Mouse (Mus musculus): ENCODE measurements around the gene Tsku. TPM values are rescaled to one million over a fixed set of nuclear protein-coding genes. Genes with fewer than 3 reads are reported as not detected.

Gene Tsku
- polyA plus RNA-seq (2016; fragmentation: Nextera tagmentation; extraction: Ambion mirVana) = 7.7 and 10.0 TPM in 2 replicates

GRCm38 (mm10) chr7:98361063-98361652 is at the start of gene Tsku:
TSS of gene Tsku (minus strand) at chr7:98361328.
- H3K9me3 ChIP-seq (replicated peaks) = peaks cover 4% of the 10 kb centered on the region; the same call in 1 of the 2 replicates
- peak within 1 kb of the TSS; percentile 95 for H3K27ac ChIP-seq (replicated peaks)
- DNase-seq (ENCODE audit: low spot score) = peak; percentile 97
- WGBS = under 1% methylated on average over 52 of the region's 52 CpGs
- H3K4me1 ChIP-seq = peaks cover 52% of the 10 kb centered on the region
- peak within 1 kb of the TSS; percentile 86 for H3K4me3 ChIP-seq
- no peaks in the 10 kb centered on the region for H3K27me3 ChIP-seq (ENCODE audit: low read depth, poor library complexity, severe bottlenecking)
- H3K36me3 ChIP-seq = no peaks in the 10 kb centered on the region; the same call in 1 of the 2 replicates

DNA sequence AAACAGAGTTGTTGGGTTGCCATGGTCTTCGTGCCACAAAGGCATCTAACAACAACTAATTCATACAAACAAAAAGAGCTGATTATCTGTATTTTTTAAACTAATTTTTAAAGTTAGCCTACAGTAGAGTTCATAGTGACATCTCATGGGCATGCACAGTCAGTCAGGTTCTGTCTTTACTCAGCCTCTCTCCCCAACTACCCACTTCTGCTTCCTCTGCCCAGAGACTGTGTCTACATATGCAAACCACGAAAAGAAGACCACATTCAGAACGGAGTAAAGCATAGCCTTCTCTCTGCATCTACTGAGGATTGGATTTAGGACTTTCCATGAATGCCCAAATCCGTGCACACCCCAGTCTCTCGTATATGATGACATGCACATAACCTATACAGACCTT is 46.5 kb upstream of the Tsku start:
- no peak overlapping the region for H3K27ac ChIP-seq (replicated peaks)
- DNase-seq (ENCODE audit: low spot score) = no peak
- no peaks in the 10 kb centered on the region for H3K27me3 ChIP-seq (ENCODE audit: low read depth, poor library complexity, severe bottlenecking)
- 89% methylated on average over 5 of the region's 5 CpGs for WGBS
- H3K4me3 ChIP-seq = no peak overlapping the region
- H3K4me1 ChIP-seq = peaks cover 12% of the 10 kb centered on the region; the same call in 1 of the 2 replicates
- no peaks in the 10 kb centered on the region for H3K36me3 ChIP-seq
- H3K9me3 ChIP-seq (replicated peaks) = no peaks in the 10 kb centered on the region

GRCm38 (mm10) chr7:98403996-98404395 is 42.9 kb upstream of the Tsku start:
- no peaks in the 10 kb centered on the region for H3K27me3 ChIP-seq (ENCODE audit: low read depth, poor library complexity, severe bottlenecking)
- H3K36me3 ChIP-seq = no peaks in the 10 kb centered on the region
- no peaks in the 10 kb centered on the region for H3K9me3 ChIP-seq (replicated peaks)
- no peak overlapping the region for H3K27ac ChIP-seq (replicated peaks)
- 86% methylated on average over 4 of the region's 4 CpGs for WGBS
- peaks cover 12% of the 10 kb centered on the region; the same call in 1 of the 2 replicates for H3K4me1 ChIP-seq
- no peak overlapping the region for H3K4me3 ChIP-seq
- no peak for DNase-seq (ENCODE audit: low spot score)

- DNase-seq (ENCODE audit: low spot score) = no peak
- H3K36me3 ChIP-seq = no peaks in the 10 kb centered on the region
- no peaks in the 10 kb centered on the region for H3K9me3 ChIP-seq (replicated peaks)
- 68% methylated on average over 15 of the region's 15 CpGs for WGBS
- peaks cover 12% of the 10 kb centered on the region; the same call in 1 of the 2 replicates for H3K4me1 ChIP-seq
- H3K27ac ChIP-seq (replicated peaks) = no peak overlapping the region
- H3K4me3 ChIP-seq = no peak overlapping the region
- H3K27me3 ChIP-seq (ENCODE audit: low read depth, poor library complexity, severe bottlenecking) = no peaks in the 10 kb centered on the region
These were observed 41.8 kb upstream of the Tsku start for GRCm38 (mm10) chr7:98402582-98403574.

DNA sequence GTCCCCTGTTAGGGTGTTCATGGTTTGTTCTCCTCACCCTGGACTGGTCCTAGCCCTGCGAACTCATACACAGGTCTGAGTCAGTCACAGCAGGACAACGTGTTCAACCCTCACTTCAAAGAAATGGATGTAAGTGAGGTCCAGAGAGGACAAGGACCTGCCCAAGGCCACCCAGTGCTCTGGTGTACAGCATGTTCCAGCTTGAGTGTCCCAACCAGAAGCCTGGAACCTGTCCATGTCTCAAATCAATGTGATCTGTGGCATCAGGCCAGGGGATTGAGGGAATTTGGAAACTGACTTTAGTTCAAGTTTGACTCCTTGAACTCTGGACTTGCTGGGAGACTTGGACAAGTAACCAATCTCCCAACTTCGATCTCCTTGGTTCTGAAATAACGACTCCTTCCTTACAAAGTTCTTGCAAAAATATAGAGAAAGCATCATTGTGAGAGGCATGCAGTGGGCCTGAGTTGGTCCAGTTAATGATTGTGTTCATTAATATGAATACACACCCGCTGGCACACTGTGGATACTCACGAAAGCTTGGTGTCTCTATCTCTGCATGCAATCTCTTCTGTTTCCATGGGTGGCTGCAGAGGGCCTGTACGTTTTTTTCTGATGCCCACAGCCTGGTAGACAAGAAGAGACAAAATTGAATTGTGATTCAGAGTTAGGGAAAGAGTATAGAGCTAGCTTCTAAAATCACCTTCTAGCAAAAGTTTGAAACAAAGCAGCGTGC is 31.5 kb upstream of the Tsku start:
- H3K4me1 ChIP-seq = no peaks in the 10 kb centered on the region
- no peak overlapping the region for H3K4me3 ChIP-seq
- H3K27me3 ChIP-seq (ENCODE audit: low read depth, poor library complexity, severe bottlenecking) = no peaks in the 10 kb centered on the region
- H3K36me3 ChIP-seq = no peaks in the 10 kb centered on the region
- WGBS = 90% methylated on average over 8 of the region's 8 CpGs
- no peak overlapping the region for H3K27ac ChIP-seq (replicated peaks)
- H3K9me3 ChIP-seq (replicated peaks) = 0 out of 2 replicates have a peak, but pooled peaks cover 2% of the 10 kb centered on the region
- DNase-seq (ENCODE audit: low spot score) = no peak

DNA sequence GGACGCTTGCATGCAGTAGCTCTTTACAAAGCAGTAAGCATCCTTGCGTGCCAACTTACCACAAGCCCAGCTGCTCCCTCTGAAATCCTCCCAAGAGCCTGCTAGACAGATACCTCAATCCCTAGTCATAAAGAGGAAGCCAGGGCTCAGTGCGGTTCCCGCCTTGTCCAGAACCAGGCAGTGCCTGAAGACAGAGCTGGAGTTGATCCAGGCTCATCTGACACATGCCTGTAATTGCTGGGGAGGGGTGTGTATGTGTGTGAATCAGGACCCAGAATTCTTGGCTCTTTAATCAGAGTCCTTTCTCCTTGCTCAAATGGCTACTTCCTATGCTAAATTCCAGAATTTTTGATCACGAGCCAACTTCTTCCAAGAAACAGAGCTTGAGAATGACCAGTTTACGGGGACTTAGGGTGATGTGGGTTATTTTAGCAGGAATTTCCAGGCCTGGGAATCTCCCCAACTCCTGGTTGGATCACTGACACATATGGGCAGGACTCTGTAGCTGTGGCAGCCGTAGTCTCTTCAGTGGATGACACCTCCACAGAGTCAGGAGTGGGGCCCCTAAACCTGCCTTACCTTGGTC is 30.3 kb upstream of the Tsku start:
- 88% methylated on average over 7 of the region's 7 CpGs for WGBS
- Histone ChIP-seq H3K27ac (replicated peaks) (no peak overlapping the region), H3K27me3 (ENCODE audit: low read depth, poor library complexity, severe bottlenecking) (no peaks in the 10 kb centered on the region), H3K9me3 (replicated peaks) (0 out of 2 replicates have a peak, but pooled peaks cover 2% of the 10 kb centered on the region), H3K4me3 (no peak overlapping the region), H3K36me3 (no peaks in the 10 kb centered on the region), H3K4me1 (no peaks in the 10 kb centered on the region)
- DNase-seq (ENCODE audit: low spot score) = no peak

DNA sequence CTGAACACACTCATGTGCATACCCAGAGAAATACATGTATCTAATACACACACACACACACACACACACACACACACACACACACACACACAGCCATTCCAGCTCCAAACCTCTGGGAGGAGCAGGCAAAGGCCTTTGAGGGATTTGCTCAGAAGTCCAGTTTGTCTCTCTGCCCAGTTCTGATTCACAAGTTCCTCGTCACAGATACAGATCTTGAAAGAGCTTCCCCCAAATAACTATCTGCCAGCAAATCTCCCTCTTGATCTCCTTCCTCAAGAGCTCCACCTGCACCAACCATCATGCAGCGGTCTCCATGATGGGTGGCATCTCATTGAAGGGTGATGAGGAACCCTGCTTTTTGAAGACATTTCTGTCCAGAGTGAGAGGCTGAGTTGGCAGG is 29.4 kb upstream of the Tsku start:
- Histone ChIP-seq H3K9me3 (replicated peaks) (0 out of 2 replicates have a peak, but pooled peaks cover 2% of the 10 kb centered on the region), H3K4me3 (no peak overlapping the region), H3K4me1 (no peaks in the 10 kb centered on the region), H3K27me3 (ENCODE audit: low read depth, poor library complexity, severe bottlenecking) (no peaks in the 10 kb centered on the region), H3K36me3 (no peaks in the 10 kb centered on the region), H3K27ac (replicated peaks) (no peak overlapping the region)
- DNase-seq (ENCODE audit: low spot score) = no peak
- 80% methylated on average over 2 of the region's 2 CpGs for WGBS

DNA sequence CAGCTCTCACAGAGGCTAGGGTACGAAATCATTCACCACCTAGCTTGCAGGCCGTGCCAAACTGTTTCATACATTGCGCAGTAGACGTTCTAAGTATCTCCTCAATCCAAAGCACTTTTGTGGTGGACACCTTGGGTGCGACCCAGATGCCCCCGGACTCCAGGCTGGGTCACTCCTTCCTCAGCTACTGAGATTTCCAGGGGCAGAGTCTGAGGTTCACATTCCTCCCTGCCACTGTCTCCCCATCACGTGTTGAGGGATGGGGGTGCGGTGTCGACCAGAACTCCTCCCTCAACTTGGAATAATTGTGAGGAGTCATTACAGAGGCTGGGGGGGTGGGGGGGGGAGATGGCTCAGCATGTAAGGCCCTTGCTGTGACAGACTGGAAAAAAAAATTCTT is 28.5 kb upstream of the Tsku start:
- H3K27me3 ChIP-seq (ENCODE audit: low read depth, poor library complexity, severe bottlenecking) = no peaks in the 10 kb centered on the region
- 0 out of 2 replicates have a peak, but pooled peaks cover 2% of the 10 kb centered on the region for H3K9me3 ChIP-seq (replicated peaks)
- WGBS = 86% methylated on average over 9 of the region's 9 CpGs
- H3K36me3 ChIP-seq = no peaks in the 10 kb centered on the region
- no peak overlapping the region for H3K4me3 ChIP-seq
- H3K27ac ChIP-seq (replicated peaks) = no peak overlapping the region
- H3K4me1 ChIP-seq = no peaks in the 10 kb centered on the region
- DNase-seq (ENCODE audit: low spot score) = no peak

DNA sequence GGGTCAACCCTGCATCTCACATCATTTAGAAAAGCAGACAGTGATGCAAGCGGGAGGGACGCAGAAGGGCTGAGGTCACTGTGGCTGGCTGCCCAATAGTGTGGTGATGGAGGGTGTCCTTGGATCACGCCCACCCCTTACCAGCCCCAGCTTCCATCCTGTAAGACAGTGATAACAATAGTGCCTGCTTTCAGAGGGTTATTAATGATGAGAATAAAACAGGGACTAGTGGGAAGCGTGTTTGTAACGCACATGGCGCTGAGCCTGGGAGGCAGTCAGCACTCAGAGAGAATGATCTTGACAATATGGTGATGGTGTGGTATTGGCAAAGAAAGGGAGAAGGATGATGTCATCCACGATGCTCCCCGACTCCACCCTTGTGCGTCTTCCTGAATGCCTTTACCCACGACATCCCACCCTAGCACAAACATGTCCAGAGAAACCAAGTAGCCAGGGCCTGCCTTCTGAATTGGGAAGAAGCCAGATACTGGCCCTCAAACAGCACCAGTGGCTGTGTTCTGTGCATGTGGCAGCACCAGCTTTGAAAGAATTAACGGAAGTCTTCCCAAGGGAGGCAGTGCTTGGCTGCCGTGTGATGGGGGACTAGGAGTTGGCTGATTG is 27.9 kb upstream of the Tsku start:
- H3K27me3 ChIP-seq (ENCODE audit: low read depth, poor library complexity, severe bottlenecking) = no peaks in the 10 kb centered on the region
- H3K27ac ChIP-seq (replicated peaks) = no peak overlapping the region
- H3K4me1 ChIP-seq = peaks cover 2% of the 10 kb centered on the region
- DNase-seq (ENCODE audit: low spot score) = no peak
- H3K36me3 ChIP-seq = no peaks in the 10 kb centered on the region
- WGBS = 90% methylated on average over 12 of the region's 12 CpGs
- no peak overlapping the region for H3K4me3 ChIP-seq
- 0 out of 2 replicates have a peak, but pooled peaks cover 2% of the 10 kb centered on the region for H3K9me3 ChIP-seq (replicated peaks)

DNA sequence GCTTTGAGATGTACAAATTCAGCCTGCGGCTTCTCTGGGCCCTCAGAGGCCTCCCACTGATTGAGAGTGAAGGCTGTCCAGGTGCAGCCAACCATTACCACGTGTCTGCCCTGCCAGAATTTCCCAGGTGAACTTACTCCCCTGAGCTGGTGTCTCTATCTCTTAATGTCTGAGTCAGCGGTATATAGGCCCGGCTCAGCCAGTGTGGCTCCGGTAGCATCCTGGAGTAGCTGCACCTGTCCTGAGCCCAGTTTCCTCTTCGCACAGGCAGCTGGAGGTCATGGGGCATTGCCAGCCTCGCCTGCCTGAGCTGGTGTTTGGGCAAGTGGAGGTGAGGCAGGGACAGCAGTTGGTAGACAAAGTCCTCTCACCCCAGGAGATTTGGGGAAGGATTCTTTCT is 26.1 kb upstream of the Tsku start:
- no peak for DNase-seq (ENCODE audit: low spot score)
- Histone ChIP-seq H3K4me3 (no peak overlapping the region), H3K27me3 (ENCODE audit: low read depth, poor library complexity, severe bottlenecking) (no peaks in the 10 kb centered on the region), H3K27ac (replicated peaks) (no peak overlapping the region), H3K9me3 (replicated peaks) (no peaks in the 10 kb centered on the region), H3K4me1 (peaks cover 7% of the 10 kb centered on the region), H3K36me3 (no peaks in the 10 kb centered on the region)
- WGBS = 83% methylated on average over 7 of the region's 7 CpGs

DNA sequence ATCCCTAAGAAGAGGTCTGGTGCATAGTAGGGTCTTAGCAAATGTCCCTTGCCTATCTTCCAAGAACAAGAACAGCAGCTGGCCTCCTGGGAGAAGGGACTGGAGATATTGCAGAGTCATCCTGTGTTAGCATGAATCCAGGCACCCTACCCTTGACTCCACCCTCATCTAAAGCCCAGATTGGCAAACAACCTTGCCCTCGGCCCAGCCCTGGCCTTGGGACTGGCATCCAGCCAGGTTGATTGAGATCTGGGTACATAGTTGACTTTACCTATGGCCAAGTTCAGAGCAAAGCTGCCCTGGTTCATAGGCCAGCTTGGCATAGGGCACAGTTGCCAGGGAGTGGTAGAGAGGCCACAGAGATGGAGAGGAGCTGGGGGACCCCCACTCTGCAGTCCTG is 24.0 kb upstream of the Tsku start:
- no peak for DNase-seq (ENCODE audit: low spot score)
- peaks cover 8% of the 10 kb centered on the region for H3K4me1 ChIP-seq
- no peaks in the 10 kb centered on the region for H3K9me3 ChIP-seq (replicated peaks)
- no peaks in the 10 kb centered on the region for H3K27me3 ChIP-seq (ENCODE audit: low read depth, poor library complexity, severe bottlenecking)
- 77% methylated on average over 1 of the region's 1 CpGs for WGBS
- H3K27ac ChIP-seq (replicated peaks) = no peak overlapping the region
- no peak overlapping the region for H3K4me3 ChIP-seq
- H3K36me3 ChIP-seq = no peaks in the 10 kb centered on the region

- Histone ChIP-seq H3K4me1 (peaks cover 10% of the 10 kb centered on the region), H3K4me3 (no peak overlapping the region), H3K27ac (replicated peaks) (no peak overlapping the region), H3K9me3 (replicated peaks) (no peaks in the 10 kb centered on the region), H3K27me3 (ENCODE audit: low read depth, poor library complexity, severe bottlenecking) (no peaks in the 10 kb centered on the region), H3K36me3 (no peaks in the 10 kb centered on the region)
- no peak for DNase-seq (ENCODE audit: low spot score)
- 78% methylated on average over 4 of the region's 4 CpGs for WGBS
These were observed 22.2 kb upstream of the Tsku start for GRCm38 (mm10) chr7:98383337-98383736.
